Mouse (Mus musculus): Measurements from ENCODE around the gene S100a8. TPM values are rescaled to one million over a fixed set of nuclear protein-coding genes. Genes with fewer than 3 reads are reported as not detected.
A peak's percentile ranks its signal among the peaks of the same experiment; 100 is the strongest.

The S100a8 gene
- polyA plus RNA-seq (2014; fragmentation: Nextera tagmentation; extraction: Ambion mirVana) = 2.4 and 4.2 TPM in 2 replicates

DNA sequence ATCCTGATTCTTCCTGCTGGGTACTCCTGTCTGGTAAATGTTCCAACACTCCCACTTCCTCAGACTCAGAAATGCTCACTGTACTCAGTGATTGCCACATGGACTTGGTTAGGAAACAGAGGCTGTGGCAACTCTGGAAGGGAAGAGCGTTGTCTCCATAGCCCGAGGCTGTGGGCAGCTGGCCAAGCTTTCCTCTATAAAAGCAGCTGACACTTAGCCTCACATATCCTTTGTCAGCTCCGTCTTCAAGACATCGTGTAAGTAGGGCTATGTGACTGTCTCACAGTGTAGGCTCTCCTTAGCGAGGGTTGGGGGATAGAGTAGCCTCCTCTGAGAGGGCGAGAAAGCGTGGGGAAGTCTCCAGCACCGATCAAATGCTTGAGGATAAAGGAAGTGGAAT, at the start of gene S100a8:
Gene S100a8, plus strand, starts transcription at position 133 of the 400 bp plus-strand sequence.
- no peak within 1 kb of the TSS for H3K4me3 ChIP-seq (ENCODE audit: low read length)
- no peak within 1 kb of the TSS for H3K4me2 ChIP-seq (replicated peaks; ENCODE audit: low read depth, low read length)
- H3K27ac ChIP-seq (ENCODE audit: low read depth, low read length) = no peak within 1 kb of the TSS
- no peak for ATAC-seq (ENCODE audit: low FRiP score, low TSS enrichment)
- H3K36me3 ChIP-seq (ENCODE audit: control insufficient read depth, insufficient read depth, low read length) = no peaks in the 10 kb centered on the region
- no peaks in the 10 kb centered on the region for H3K27me3 ChIP-seq (ENCODE audit: control insufficient read depth, insufficient read depth, low read length)
- H3K9ac ChIP-seq (ENCODE audit: low read depth, low read length) = no peak within 1 kb of the TSS
- 60% methylated on average over 8 of the region's 8 CpGs for WGBS
- H3K4me1 ChIP-seq (ENCODE audit: control insufficient read depth, insufficient read depth, low read length) = no peaks in the 10 kb centered on the region
- H3K9me3 ChIP-seq (ENCODE audit: control insufficient read depth, low read length) = no peaks in the 10 kb centered on the region

GRCm38 (mm10) chr3:90621552-90621951, 47.2 kb upstream of the S100a8 start:
- no peaks in the 10 kb centered on the region for H3K27me3 ChIP-seq (ENCODE audit: control insufficient read depth, insufficient read depth, low read length)
- no peak for ATAC-seq (ENCODE audit: low FRiP score, low TSS enrichment)
- peaks cover 7% of the 10 kb centered on the region for H3K4me1 ChIP-seq (ENCODE audit: control insufficient read depth, insufficient read depth, low read length)
- no peak overlapping the region for H3K9ac ChIP-seq (ENCODE audit: low read depth, low read length)
- H3K27ac ChIP-seq (ENCODE audit: low read depth, low read length) = no peak overlapping the region
- no peaks in the 10 kb centered on the region for H3K36me3 ChIP-seq (ENCODE audit: control insufficient read depth, insufficient read depth, low read length)
- 52% methylated on average over 7 of the region's 7 CpGs for WGBS
- no peak overlapping the region for H3K4me2 ChIP-seq (replicated peaks; ENCODE audit: low read depth, low read length)
- H3K4me3 ChIP-seq (ENCODE audit: low read length) = no peak overlapping the region
- H3K9me3 ChIP-seq (ENCODE audit: control insufficient read depth, low read length) = no peaks in the 10 kb centered on the region

DNA sequence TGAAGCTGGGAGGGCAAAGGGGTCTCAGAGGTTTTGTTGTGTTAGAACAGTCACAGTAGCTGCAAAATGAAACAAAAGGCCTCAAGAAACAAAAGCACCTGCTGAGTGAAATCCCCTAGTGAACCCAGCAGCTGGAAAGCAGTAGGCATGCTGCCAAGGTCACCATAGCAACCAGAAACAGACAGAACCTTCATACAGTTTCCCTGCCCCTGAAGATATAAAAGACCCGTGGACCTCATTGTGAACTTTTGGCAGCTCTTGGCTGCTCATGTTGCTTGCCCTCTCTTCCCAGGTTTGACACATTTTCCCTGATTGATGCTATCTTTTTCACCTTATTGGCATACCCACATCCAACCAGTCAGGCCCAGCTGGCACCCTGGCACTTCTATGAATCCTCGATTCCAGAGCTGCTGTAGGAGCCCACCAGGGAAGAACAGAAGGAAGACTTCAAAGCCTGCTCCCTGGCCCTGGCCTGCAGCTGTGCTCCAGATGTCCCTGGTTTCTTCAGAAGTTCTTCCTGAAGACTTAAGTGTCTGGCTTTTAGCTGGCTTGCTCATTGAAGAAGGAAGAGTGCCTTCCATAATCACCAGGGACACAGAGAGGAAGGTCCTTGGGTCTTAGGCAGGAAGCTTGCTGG, 45.2 kb upstream of the S100a8 start:
- Histone ChIP-seq H3K9me3 (ENCODE audit: control insufficient read depth, low read length) (no peaks in the 10 kb centered on the region), H3K27me3 (ENCODE audit: control insufficient read depth, insufficient read depth, low read length) (no peaks in the 10 kb centered on the region), H3K4me3 (ENCODE audit: low read length) (no peak overlapping the region), H3K4me1 (ENCODE audit: control insufficient read depth, insufficient read depth, low read length) (peaks cover 7% of the 10 kb centered on the region), H3K4me2 (replicated peaks; ENCODE audit: low read depth, low read length) (no peak overlapping the region), H3K27ac (ENCODE audit: low read depth, low read length) (no peak overlapping the region), H3K36me3 (ENCODE audit: control insufficient read depth, insufficient read depth, low read length) (no peaks in the 10 kb centered on the region), H3K9ac (ENCODE audit: low read depth, low read length) (peak overlapping the region; percentile 7; the same call in 1 of the 2 replicates)
- ATAC-seq (ENCODE audit: low FRiP score, low TSS enrichment) = peak; percentile 55; the same call in 1 of the 2 replicates
- 29% methylated on average over 2 of the region's 2 CpGs for WGBS

- Histone ChIP-seq H3K4me1 (ENCODE audit: control insufficient read depth, insufficient read depth, low read length) (peaks cover 7% of the 10 kb centered on the region), H3K9ac (ENCODE audit: low read depth, low read length) (no peak overlapping the region), H3K27me3 (ENCODE audit: control insufficient read depth, insufficient read depth, low read length) (no peaks in the 10 kb centered on the region), H3K4me3 (ENCODE audit: low read length) (no peak overlapping the region), H3K4me2 (replicated peaks; ENCODE audit: low read depth, low read length) (no peak overlapping the region), H3K9me3 (ENCODE audit: control insufficient read depth, low read length) (no peaks in the 10 kb centered on the region), H3K36me3 (ENCODE audit: control insufficient read depth, insufficient read depth, low read length) (no peaks in the 10 kb centered on the region), H3K27ac (ENCODE audit: low read depth, low read length) (no peak overlapping the region)
- 58% methylated on average over 5 of the region's 5 CpGs for WGBS
- no peak for ATAC-seq (ENCODE audit: low FRiP score, low TSS enrichment)
Measured at GRCm38 (mm10) chr3:90625496-90625895, 43.3 kb upstream of the S100a8 start.

DNA sequence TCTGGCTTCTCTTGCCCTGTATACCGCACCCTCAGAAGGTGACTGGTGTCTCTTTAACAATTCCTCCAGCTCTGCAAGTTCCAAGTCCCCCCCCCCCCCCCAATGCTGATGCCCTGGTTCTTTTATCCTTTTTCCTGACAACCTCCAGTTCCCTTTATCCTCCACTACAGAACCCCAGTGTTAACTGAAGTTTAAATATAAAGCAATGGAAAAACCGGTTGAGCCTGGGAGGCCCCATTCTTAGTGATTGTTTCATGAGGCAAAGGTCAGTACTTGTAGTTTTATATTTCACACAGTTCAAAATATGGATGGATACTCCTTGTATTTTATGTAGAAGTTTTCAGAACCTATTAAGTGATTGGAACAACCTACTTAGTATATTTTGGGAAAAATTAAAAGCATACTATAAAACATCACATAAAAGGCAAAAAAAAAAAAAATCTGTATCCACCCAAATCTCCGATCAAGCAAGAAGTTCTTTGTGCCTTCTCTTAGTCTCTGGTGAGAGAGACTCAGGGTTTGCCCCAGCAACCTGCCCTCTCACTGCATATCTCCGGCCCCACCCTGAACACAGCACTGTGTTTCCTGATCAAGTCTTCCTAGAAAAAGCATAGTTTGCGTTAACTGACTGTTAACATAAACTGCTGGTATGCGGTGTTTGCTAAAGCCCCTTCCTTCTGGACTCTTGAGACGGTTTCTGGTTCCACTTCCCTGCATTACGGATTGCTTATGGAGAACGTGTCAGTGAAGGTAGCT, 42.3 kb upstream of the S100a8 start:
- no peak overlapping the region for H3K4me2 ChIP-seq (replicated peaks; ENCODE audit: low read depth, low read length)
- no peaks in the 10 kb centered on the region for H3K27me3 ChIP-seq (ENCODE audit: control insufficient read depth, insufficient read depth, low read length)
- no peak overlapping the region for H3K4me3 ChIP-seq (ENCODE audit: low read length)
- H3K27ac ChIP-seq (ENCODE audit: low read depth, low read length) = no peak overlapping the region
- H3K9me3 ChIP-seq (ENCODE audit: control insufficient read depth, low read length) = no peaks in the 10 kb centered on the region
- H3K36me3 ChIP-seq (ENCODE audit: control insufficient read depth, insufficient read depth, low read length) = no peaks in the 10 kb centered on the region
- H3K9ac ChIP-seq (ENCODE audit: low read depth, low read length) = no peak overlapping the region
- 75% methylated on average over 9 of the region's 9 CpGs for WGBS
- ATAC-seq (ENCODE audit: low FRiP score, low TSS enrichment) = no peak
- peaks cover 7% of the 10 kb centered on the region for H3K4me1 ChIP-seq (ENCODE audit: control insufficient read depth, insufficient read depth, low read length)

- Histone ChIP-seq H3K4me3 (ENCODE audit: low read length) (no peak overlapping the region), H3K27me3 (ENCODE audit: control insufficient read depth, insufficient read depth, low read length) (no peaks in the 10 kb centered on the region), H3K4me2 (replicated peaks; ENCODE audit: low read depth, low read length) (no peak overlapping the region), H3K36me3 (ENCODE audit: control insufficient read depth, insufficient read depth, low read length) (no peaks in the 10 kb centered on the region), H3K27ac (ENCODE audit: low read depth, low read length) (no peak overlapping the region), H3K9me3 (ENCODE audit: control insufficient read depth, low read length) (no peaks in the 10 kb centered on the region), H3K4me1 (ENCODE audit: control insufficient read depth, insufficient read depth, low read length) (peaks cover 7% of the 10 kb centered on the region), H3K9ac (ENCODE audit: low read depth, low read length) (no peak overlapping the region)
- no peak for ATAC-seq (ENCODE audit: low FRiP score, low TSS enrichment)
- 93% methylated on average over 5 of the region's 5 CpGs for WGBS
Measured at GRCm38 (mm10) chr3:90627366-90627765, 41.4 kb upstream of the S100a8 start.

DNA sequence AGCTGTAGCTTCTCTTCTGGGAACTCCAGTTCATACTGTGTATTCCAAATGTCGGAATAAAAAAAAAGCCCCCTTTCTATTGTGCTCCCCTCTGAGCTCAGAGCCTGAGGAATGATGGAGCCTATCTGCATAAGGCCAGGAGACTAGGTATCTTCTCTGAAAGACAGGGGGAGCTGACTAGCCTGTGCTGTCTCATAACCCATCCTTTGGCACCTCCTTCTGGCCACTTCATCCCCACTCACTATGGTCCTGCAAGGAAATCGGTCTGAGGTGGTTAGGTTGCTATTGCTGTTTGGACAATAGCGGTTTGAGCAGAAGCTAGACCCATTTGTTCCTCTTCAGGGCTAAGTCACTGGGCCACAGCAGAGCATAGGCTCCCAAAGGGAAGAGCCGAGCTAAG, 41.0 kb upstream of the S100a8 start:
- Histone ChIP-seq H3K27me3 (ENCODE audit: control insufficient read depth, insufficient read depth, low read length) (no peaks in the 10 kb centered on the region), H3K9me3 (ENCODE audit: control insufficient read depth, low read length) (no peaks in the 10 kb centered on the region), H3K36me3 (ENCODE audit: control insufficient read depth, insufficient read depth, low read length) (no peaks in the 10 kb centered on the region), H3K4me3 (ENCODE audit: low read length) (no peak overlapping the region), H3K9ac (ENCODE audit: low read depth, low read length) (no peak overlapping the region), H3K4me1 (ENCODE audit: control insufficient read depth, insufficient read depth, low read length) (peaks cover 7% of the 10 kb centered on the region), H3K4me2 (replicated peaks; ENCODE audit: low read depth, low read length) (no peak overlapping the region), H3K27ac (ENCODE audit: low read depth, low read length) (no peak overlapping the region)
- 63% methylated on average over 4 of the region's 4 CpGs for WGBS
- peak; percentile 56; the same call in 1 of the 2 replicates for ATAC-seq (ENCODE audit: low FRiP score, low TSS enrichment)

DNA sequence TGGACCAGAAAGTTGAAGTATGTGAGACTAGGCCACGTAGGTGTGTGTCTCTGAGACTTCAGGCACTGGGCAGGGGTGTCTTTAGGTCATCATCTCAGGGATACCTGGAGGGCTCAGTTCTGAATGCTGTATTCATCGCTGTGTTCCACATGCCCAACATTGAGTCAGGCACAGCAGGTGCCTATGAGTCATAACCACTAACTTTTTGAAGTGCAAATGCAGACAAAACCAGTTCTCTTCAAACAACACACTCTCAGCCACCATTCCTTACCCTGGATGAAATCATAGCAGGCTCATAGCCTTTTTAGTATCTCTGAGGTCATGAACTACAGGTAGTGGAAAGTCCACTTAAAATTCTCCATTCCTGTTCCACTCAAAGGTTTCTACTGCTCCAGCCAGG, 39.5 kb upstream of the S100a8 start:
- peak; percentile 44; the same call in 1 of the 2 replicates for ATAC-seq (ENCODE audit: low FRiP score, low TSS enrichment)
- WGBS = 62% methylated on average over 2 of the region's 2 CpGs
- H3K4me1 ChIP-seq (ENCODE audit: control insufficient read depth, insufficient read depth, low read length) = no peaks in the 10 kb centered on the region

GRCm38 (mm10) chr3:90631984-90632383, 36.8 kb upstream of the S100a8 start:
- Histone ChIP-seq H3K4me1 (ENCODE audit: control insufficient read depth, insufficient read depth, low read length) (no peaks in the 10 kb centered on the region), H3K4me2 (replicated peaks; ENCODE audit: low read depth, low read length) (no peak overlapping the region), H3K9me3 (ENCODE audit: control insufficient read depth, low read length) (no peaks in the 10 kb centered on the region), H3K36me3 (ENCODE audit: control insufficient read depth, insufficient read depth, low read length) (no peaks in the 10 kb centered on the region), H3K9ac (ENCODE audit: low read depth, low read length) (no peak overlapping the region), H3K27ac (ENCODE audit: low read depth, low read length) (no peak overlapping the region), H3K4me3 (ENCODE audit: low read length) (no peak overlapping the region), H3K27me3 (ENCODE audit: control insufficient read depth, insufficient read depth, low read length) (no peaks in the 10 kb centered on the region)
- 77% methylated on average over 2 of the region's 2 CpGs for WGBS
- no peak for ATAC-seq (ENCODE audit: low FRiP score, low TSS enrichment)

More for the DNA sequence above, 39.5 kb upstream of the S100a8 start:
- no peaks in the 10 kb centered on the region for H3K9me3 ChIP-seq (ENCODE audit: control insufficient read depth, low read length)
- no peak overlapping the region for H3K9ac ChIP-seq (ENCODE audit: low read depth, low read length)
- H3K4me2 ChIP-seq (replicated peaks; ENCODE audit: low read depth, low read length) = no peak overlapping the region
- H3K27ac ChIP-seq (ENCODE audit: low read depth, low read length) = no peak overlapping the region
- no peaks in the 10 kb centered on the region for H3K27me3 ChIP-seq (ENCODE audit: control insufficient read depth, insufficient read depth, low read length)
- H3K4me3 ChIP-seq (ENCODE audit: low read length) = no peak overlapping the region
- no peaks in the 10 kb centered on the region for H3K36me3 ChIP-seq (ENCODE audit: control insufficient read depth, insufficient read depth, low read length)

Data from kidney, embryonic 14.5 days (tissue).